Mouse (Mus musculus) CH12.LX (cell line): ENCODE results near the gene Hand2.

Experiments
- CTCF ChIP-seq, 2 experiments: IDR thresholded peaks in 1 of 2; conservative IDR thresholded peaks in 1 of 2; 2 replicates each; pipeline ENCODE4 v1.5.1; 2011 to 2012; ENCODE audit warnings: low read depth in 2 of 2, low read length in 2 of 2, improper control_type of control experiment in 1 of 2, inconsistent platforms in 1 of 2, mild to moderate bottlenecking in 1 of 2, moderate library complexity in 1 of 2
- GABPA ChIP-seq: IDR thresholded peaks from 2 replicates; pipeline ENCODE4 v1.6.1; 2012; ENCODE audit warnings: low read depth, low read length, improper control_type of control experiment, inconsistent platforms; ENCODE audit not compliant: insufficient replicate concordance
- IRF4 ChIP-seq: IDR thresholded peaks from 2 replicates; pipeline ENCODE4 v1.6.1; 2014; ENCODE audit warnings: low read depth, mild to moderate bottlenecking, inconsistent platforms, low read length, improper control_type of control experiment
- MAZ ChIP-seq: IDR thresholded peaks from 2 replicates; pipeline ENCODE4 v1.6.1; 2012; ENCODE audit warnings: low read depth, mild to moderate bottlenecking, inconsistent platforms, low read length, improper control_type of control experiment, moderate library complexity
- MYC ChIP-seq: IDR thresholded peaks from 2 replicates; pipeline ENCODE4 v1.6.1; 2011; ENCODE audit warnings: low read depth, mild to moderate bottlenecking, improper control_type of control experiment, low read length
- POLR2A ChIP-seq: IDR thresholded peaks from 2 replicates; pipeline ENCODE4 v1.6.1; 2011; ENCODE audit warnings: low read depth, mild to moderate bottlenecking, improper control_type of control experiment, low read length
- POLR2AphosphoS2 ChIP-seq: IDR thresholded peaks from 2 replicates; pipeline ENCODE4 v1.6.1; 2011; ENCODE audit warnings: low read depth, low read length, improper control_type of control experiment
- RCOR1 ChIP-seq: conservative IDR thresholded peaks from 2 replicates; pipeline ENCODE4 v1.6.1; 2012; ENCODE audit warnings: low read depth, mild to moderate bottlenecking, inconsistent platforms, low read length, improper control_type of control experiment
- TCF12 ChIP-seq: IDR thresholded peaks from 2 replicates; pipeline ENCODE4 v1.6.1; 2014; ENCODE audit warnings: low read depth, mild to moderate bottlenecking, inconsistent platforms, low read length, improper control_type of control experiment
- ZC3H11A ChIP-seq: IDR thresholded peaks from 2 replicates; pipeline ENCODE4 v1.6.1; 2012; ENCODE audit warnings: low read depth, mild to moderate bottlenecking, inconsistent platforms, low read length, improper control_type of control experiment
- ZNF384 ChIP-seq: IDR thresholded peaks from 2 replicates; pipeline ENCODE4 v1.6.1; 2012; ENCODE audit warnings: low read depth, low read length, improper control_type of control experiment, inconsistent platforms

DNA sequence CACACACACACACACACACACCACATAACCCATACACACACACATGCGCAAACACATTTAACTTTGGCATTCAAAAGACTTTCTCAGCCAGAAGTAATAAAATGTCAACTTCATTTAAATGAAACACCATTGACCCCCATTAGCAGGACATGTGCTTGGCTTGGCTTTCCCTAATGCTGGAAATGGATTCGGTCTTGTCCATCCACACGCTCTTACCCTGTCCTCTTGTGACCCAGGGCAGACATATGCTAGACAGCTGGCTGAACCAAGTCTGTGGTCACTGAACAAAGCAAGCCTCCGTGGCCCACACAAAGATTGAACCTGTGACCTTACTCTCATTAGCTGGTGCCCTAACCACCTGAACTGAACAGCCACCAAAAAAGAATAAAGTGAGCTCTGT lies 27.3 kb upstream of the Hand2 start:
- TF ChIP-seq IRF4 (no peak), ZNF384 (no peak), POLR2A (no peak), CTCF (conservative IDR thresholded peaks at IDR 0.05 in 1 of 2, IDR thresholded peaks at IDR 0.05 in 1 of 2; ENCODE audit: low read depth in 2 of 2, low read length in 2 of 2) (no peak), POLR2AphosphoS2 (no peak), MAZ (no peak), GABPA (no peak), ZC3H11A (no peak), MYC (no peak), TCF12 (no peak), RCOR1 (no peak)
